In genomic region chr8:70371951-70372350, GRCm38 (mm10) we compare ENCODE assay signal across 16 mouse cellular contexts. TPM values are rescaled to one million over a fixed set of nuclear protein-coding genes. Genes with fewer than 3 reads are reported as not detected.
A peak's percentile ranks its signal among the peaks of the same experiment; 100 is the strongest.
DNase-seq lines count a peak whose midpoint lies in the region; ATAC-seq and TF ChIP-seq lines count a peak whose summit lies in the region.
"Had no signal": no experiment of that assay in that cellular context is flagged by ENCODE, and none has a peak within 500 bp of the region (broad histone marks: within the 10 kb centered on the region; RNA-seq: fewer than 3 reads in every experiment).

No protein-coding gene starts in this region.

- no peak for ATAC-seq in heart, embryonic 11.5 days (replicated peaks; ENCODE audit: insufficient number of reproducible peaks, low FRiP score, low TSS enrichment)
- ATAC-seq in kidney, embryonic 15.5 days (replicated peaks; ENCODE audit: low FRiP score): no peak
- ATAC-seq in neural tube, embryonic 15.5 days (ENCODE audit: low FRiP score): no peak
- ATAC-seq: liver, embryonic 12.5 days had no signal

- H3K27ac ChIP-seq in heart, embryonic 11.5 days (ENCODE audit: low read depth, low read length): peak overlapping the region; percentile 35; the same call in 1 of the 2 replicates
- peak overlapping the region; percentile 51; the same call in 1 of the 2 replicates for H3K27ac ChIP-seq in kidney, adult 2 months (ENCODE audit: insufficient read depth, low read depth, low read length)
- no peak overlapping the region for H3K27ac ChIP-seq in kidney, embryonic 15.5 days
- no peak overlapping the region for H3K27ac ChIP-seq in left cerebral cortex, adult 2 months
- no peak overlapping the region for H3K27ac ChIP-seq in neural tube, embryonic 15.5 days (replicated peaks)
- H3K27ac ChIP-seq: hindbrain, embryonic 15.5 days; liver, embryonic 12.5 days had no signal

- H3K9ac ChIP-seq in heart, embryonic 11.5 days (ENCODE audit: low read depth, low read length): 0 out of 2 replicates have a peak overlapping the region, but pooled peaks have one; percentile 28
- no peak overlapping the region for H3K9ac ChIP-seq in kidney, embryonic 15.5 days
- H3K9ac ChIP-seq in neural tube, embryonic 15.5 days (replicated peaks): no peak overlapping the region
- H3K9ac ChIP-seq: hindbrain, embryonic 15.5 days; liver, embryonic 12.5 days had no signal

- H3K4me1 ChIP-seq in heart, embryonic 11.5 days (ENCODE audit: control insufficient read depth, insufficient read depth, low read length): peaks cover 22% of the 10 kb centered on the region
- H3K4me1 ChIP-seq in kidney, adult 2 months (ENCODE audit: control insufficient read depth, insufficient read depth, low read length): peaks cover 13% of the 10 kb centered on the region
- peaks cover 45% of the 10 kb centered on the region for H3K4me1 ChIP-seq in kidney, embryonic 15.5 days
- peaks cover 35% of the 10 kb centered on the region for H3K4me1 ChIP-seq in neural tube, embryonic 15.5 days

- no peak overlapping the region for H3K4me3 ChIP-seq in heart, embryonic 11.5 days (ENCODE audit: low read depth, low read length)
- no peak overlapping the region for H3K4me3 ChIP-seq in kidney, adult 2 months (ENCODE audit: insufficient read depth, low read depth, low read length)
- H3K4me3 ChIP-seq in kidney, embryonic 15.5 days (replicated peaks): no peak overlapping the region
- H3K4me3 ChIP-seq in left cerebral cortex, adult 2 months: no peak overlapping the region
- H3K4me3 ChIP-seq in neural tube, embryonic 15.5 days (replicated peaks): no peak overlapping the region
- H3K4me3 ChIP-seq: hindbrain, embryonic 15.5 days; liver, embryonic 12.5 days had no signal

- H3K4me2 ChIP-seq in heart, embryonic 11.5 days: no peak overlapping the region
- H3K4me2 ChIP-seq in kidney, embryonic 15.5 days: no peak overlapping the region
- no peak overlapping the region for H3K4me2 ChIP-seq in neural tube, embryonic 15.5 days
- H3K4me2 ChIP-seq: hindbrain, embryonic 15.5 days; liver, embryonic 12.5 days had no signal

- TF ChIP-seq CTCF in kidney, adult 2 months (conservative IDR thresholded peaks at IDR 0.05; ENCODE audit: insufficient read depth, insufficient read length, low read depth, low read length): no peak
- no peak for TF ChIP-seq CTCF in left cerebral cortex, adult 2 months (IDR thresholded peaks at IDR 0.05)

- no peaks in the 10 kb centered on the region for H3K36me3 ChIP-seq in heart, embryonic 11.5 days (ENCODE audit: control insufficient read depth, insufficient read depth, low read length)
- no peaks in the 10 kb centered on the region for H3K36me3 ChIP-seq in kidney, adult 2 months (ENCODE audit: control insufficient read depth, insufficient read depth, low read length)
- no peaks in the 10 kb centered on the region for H3K36me3 ChIP-seq in kidney, embryonic 15.5 days
- H3K36me3 ChIP-seq in neural tube, embryonic 15.5 days: no peaks in the 10 kb centered on the region
- H3K36me3 ChIP-seq: hindbrain, embryonic 15.5 days; liver, embryonic 12.5 days had no signal

- no peaks in the 10 kb centered on the region for H3K9me3 ChIP-seq in heart, embryonic 11.5 days (replicated peaks; ENCODE audit: control insufficient read depth, low read length)
- H3K9me3 ChIP-seq in kidney, embryonic 15.5 days (replicated peaks): no peaks in the 10 kb centered on the region
- no peaks in the 10 kb centered on the region for H3K9me3 ChIP-seq in neural tube, embryonic 15.5 days (replicated peaks)
- H3K9me3 ChIP-seq: hindbrain, embryonic 15.5 days; liver, embryonic 12.5 days had no signal

- H3K27me3 ChIP-seq in heart, embryonic 11.5 days (ENCODE audit: control insufficient read depth, insufficient read depth, low read length): peaks cover 56% of the 10 kb centered on the region
- peaks cover 7% of the 10 kb centered on the region for H3K27me3 ChIP-seq in kidney, adult 2 months (replicated peaks; ENCODE audit: control insufficient read depth, insufficient read depth, low read length)
- H3K27me3 ChIP-seq in kidney, embryonic 15.5 days: peaks cover 65% of the 10 kb centered on the region
- H3K27me3 ChIP-seq in neural tube, embryonic 15.5 days (replicated peaks): peaks cover 64% of the 10 kb centered on the region

- no peak for DNase-seq in heart, postnatal 14 days
- peak; percentile 82 for DNase-seq in kidney, adult 2 months
- DNase-seq in kidney, adult 9 months: peak; percentile 75
- no peak for DNase-seq in left cerebral cortex, adult 2 months (ENCODE audit: extremely low spot score in 1 of 2, low spot score in 2 of 2)
- DNase-seq: cerebellum, adult 9-11 months; embryo, embryonic 11 days; gastrocnemius, postnatal 25 days; lung, postnatal 10 days; right cerebral cortex, adult 18-20 months had no signal

- WGBS in heart, embryonic 11.5 days (ENCODE audit: insufficient replicate concordance): 34% methylated on average over 6 of the region's 6 CpGs
- WGBS in kidney, adult 2 months: 21% methylated on average over 6 of the region's 6 CpGs
- 22% methylated on average over 6 of the region's 6 CpGs for WGBS in kidney, embryonic 15.5 days
- 40% methylated on average over 6 of the region's 6 CpGs for WGBS in neural tube, embryonic 15.5 days

- intact Hi-C loops in heart, postnatal 14 days (cut with DNase I): no loop called here
- intact Hi-C loops in left cerebral cortex, adult 2 months (cut with DNase I): no loop called here

- no peak for TF ChIP-seq POLR2A in kidney, adult 2 months (IDR thresholded peaks at IDR 0.05; ENCODE audit: low read depth, low read length)

RNA-seq across cellular contexts. Expression of gene Comp, which starts 1.4 kb away (rescaled TPM):
- 1.1 and 2.2 TPM in 2 replicates for polyA plus RNA-seq in heart, embryonic 11.5 days (2014; fragmentation: Nextera tagmentation; extraction: Ambion mirVana)
- total RNA-seq in heart, postnatal 14 days (2021): 1 to 10 TPM; 2.4 to 3.8 TPM
- 1.6 and 2.8 TPM in 2 replicates for polyA plus RNA-seq in kidney, adult 2 months (2012; rRNA removed)
- 0.40 and 1.5 TPM in 2 replicates for polyA plus RNA-seq in kidney, embryonic 15.5 days (2015; fragmentation: Nextera tagmentation; extraction: Ambion mirVana)
- total RNA-seq in left cerebral cortex, adult 2 months (2021): under 1 TPM; 0.32 to 0.33 TPM
- polyA plus RNA-seq in neural tube, embryonic 15.5 days (2015; fragmentation: Nextera tagmentation; extraction: Ambion mirVana): 3.1 and 6.4 TPM in 2 replicates
- total RNA-seq: MEL had no signal

RNA-seq across cellular contexts. Expression of gene Upf1, which starts 18.9 kb away (rescaled TPM):
- 14.0 and 17.2 TPM in 2 replicates for polyA plus RNA-seq in heart, embryonic 11.5 days (2014; fragmentation: Nextera tagmentation; extraction: Ambion mirVana)
- 10 to 100 TPM; 41.3 to 44.0 TPM for total RNA-seq in heart, postnatal 14 days (2021)
- 25.8 and 27.4 TPM in 2 replicates for polyA plus RNA-seq in kidney, adult 2 months (2012; rRNA removed)
- 17.1 and 17.2 TPM in 2 replicates for polyA plus RNA-seq in kidney, embryonic 15.5 days (2015; fragmentation: Nextera tagmentation; extraction: Ambion mirVana)
- 10 to 100 TPM; 66.0 to 70.0 TPM for total RNA-seq in left cerebral cortex, adult 2 months (2021)
- polyA plus RNA-seq in neural tube, embryonic 15.5 days (2015; fragmentation: Nextera tagmentation; extraction: Ambion mirVana): 11.8 and 12.6 TPM in 2 replicates

RNA-seq across cellular contexts. Expression of gene Gdf1, which starts 42.3 kb away (rescaled TPM):
- 1.7 and 1.9 TPM in 2 replicates for polyA plus RNA-seq in heart, embryonic 11.5 days (2014; fragmentation: Nextera tagmentation; extraction: Ambion mirVana)
- not detected for total RNA-seq in heart, postnatal 14 days (2021)
- polyA plus RNA-seq in kidney, adult 2 months (2012; rRNA removed): 0.08 TPM in 1 of 2 replicates, not detected in the other
- polyA plus RNA-seq in kidney, embryonic 15.5 days (2015; fragmentation: Nextera tagmentation; extraction: Ambion mirVana): 5.2 and 6.2 TPM in 2 replicates
- 10 to 100 TPM in 1 of 2 experiments, 1 to 10 TPM in 1; 8.2 to 17.1 TPM for total RNA-seq in left cerebral cortex, adult 2 months (2021)
- polyA plus RNA-seq in neural tube, embryonic 15.5 days (2015; fragmentation: Nextera tagmentation; extraction: Ambion mirVana): 7.9 and 9.8 TPM in 2 replicates
- total RNA-seq: neutrophil, adult 5-6 weeks had no signal

RNA-seq across cellular contexts. Expression of gene Cers1, which starts 56.4 kb away (rescaled TPM):
- 1.4 and 1.5 TPM in 2 replicates for polyA plus RNA-seq in heart, embryonic 11.5 days (2014; fragmentation: Nextera tagmentation; extraction: Ambion mirVana)
- under 1 TPM; 0.56 to 0.72 TPM for total RNA-seq in heart, postnatal 14 days (2021)
- 0.58 and 0.66 TPM in 2 replicates for polyA plus RNA-seq in kidney, adult 2 months (2012; rRNA removed)
- 2.6 and 4.0 TPM in 2 replicates for polyA plus RNA-seq in kidney, embryonic 15.5 days (2015; fragmentation: Nextera tagmentation; extraction: Ambion mirVana)
- 100 to 1,000 TPM in 1 of 2 experiments, 10 to 100 TPM in 1; 94.8 to 104 TPM for total RNA-seq in left cerebral cortex, adult 2 months (2021)
- polyA plus RNA-seq in neural tube, embryonic 15.5 days (2015; fragmentation: Nextera tagmentation; extraction: Ambion mirVana): 35.5 and 42.4 TPM in 2 replicates
- total RNA-seq: neutrophil, adult 5-6 weeks had no signal

Comparison
In these comparisons a context has a peak if more than half of its experiments do, and no peak if none do; other contexts are left out.
1. H3K27ac ChIP-seq: peak in heart, embryonic 11.5 days (single experiment) and kidney, adult 2 months (single experiment); none in kidney, embryonic 15.5 days (single experiment), left cerebral cortex, adult 2 months (single experiment) and neural tube, embryonic 15.5 days (single experiment).
2. DNase-seq: peak in kidney, adult 2 months (single experiment) and kidney, adult 9 months (single experiment); none in heart, postnatal 14 days (0 of 2) and left cerebral cortex, adult 2 months (0 of 2).